8 mouse cellular contexts compared by ENCODE assay signal in genomic region chr13:36726551-36726950, GRCm38 (mm10). TPM values are rescaled to one million over a fixed set of nuclear protein-coding genes. Genes with fewer than 3 reads are reported as not detected.
A peak's percentile ranks its signal among the peaks of the same experiment; 100 is the strongest.
DNase-seq lines count a peak whose midpoint lies in the region; ATAC-seq lines count a peak whose summit lies in the region.

No protein-coding gene starts in this region.

- no peaks in the 10 kb centered on the region for H3K36me3 ChIP-seq in embryonic facial prominence, embryonic 15.5 days

- H3K9ac ChIP-seq in embryonic facial prominence, embryonic 15.5 days: no peak overlapping the region

- ATAC-seq in embryonic facial prominence, embryonic 15.5 days (ENCODE audit: insufficient number of reproducible peaks, low FRiP score, low TSS enrichment, low read depth): no peak

- peak; percentile 35 to 48 for DNase-seq in left cerebral cortex, postnatal 25 days (ENCODE audit: low spot score in 2 of 2)
- DNase-seq in left cerebral cortex, adult 8-10 months (ENCODE audit: low spot score in 2 of 2): no peak
- peak; percentile 57 to 73 for DNase-seq in cerebellum, adult 18-20 months
- peak; percentile 35 to 47 for DNase-seq in layer of hippocampus, postnatal 36 days
- peak; percentile 51 for DNase-seq in retina, embryonic 14.5 days (ENCODE audit: low spot score)
- DNase-seq in urinary bladder, adult 18-20 months (ENCODE audit: low spot score in 2 of 2): no peak
- DNase-seq in urinary bladder, postnatal 10 days (ENCODE audit: low spot score): no peak

- no peaks in the 10 kb centered on the region for H3K9me3 ChIP-seq in embryonic facial prominence, embryonic 15.5 days (replicated peaks)

- peaks cover 96% of the 10 kb centered on the region for H3K27me3 ChIP-seq in embryonic facial prominence, embryonic 15.5 days

- 5% methylated on average over 24 of the region's 24 CpGs for WGBS in embryonic facial prominence, embryonic 15.5 days

- H3K4me3 ChIP-seq in embryonic facial prominence, embryonic 15.5 days (replicated peaks): peak overlapping the region; percentile 32

- intact Hi-C loops in left cerebral cortex, postnatal 25 days (cut with DNase I): loop anchor here (2.0 to 5.0 kb wide), 2 partner anchors 194 to 359 kb away; no protein-coding TSS in a partner anchor

- peaks cover 34% of the 10 kb centered on the region for H3K4me1 ChIP-seq in embryonic facial prominence, embryonic 15.5 days

- peak overlapping the region; percentile 44 for H3K4me2 ChIP-seq in embryonic facial prominence, embryonic 15.5 days (replicated peaks)

- H3K27ac ChIP-seq in embryonic facial prominence, embryonic 15.5 days (replicated peaks): no peak overlapping the region

RNA-seq across cellular contexts. Expression of gene Nrn1, which starts 8.4 kb away (rescaled TPM):
- 100 to 1,000 TPM; 356 to 394 TPM for total RNA-seq in left cerebral cortex, postnatal 25 days (2021)
- 100 to 1,000 TPM; 198 to 210 (median 208) TPM for total RNA-seq in left cerebral cortex, adult 8-10 months (2022)
- 6.5 and 8.5 TPM in 2 replicates for polyA plus RNA-seq in embryonic facial prominence, embryonic 15.5 days (2015; fragmentation: Nextera tagmentation; extraction: Ambion mirVana)
- total RNA-seq in layer of hippocampus, postnatal 36 days (2021): 100 to 1,000 TPM; 285 to 286 TPM

Comparison
In these comparisons a context has a peak if more than half of its experiments do, and no peak if none do; other contexts are left out.
1. DNase-seq: peak in left cerebral cortex, postnatal 25 days (2 of 2), cerebellum, adult 18-20 months (2 of 2), layer of hippocampus, postnatal 36 days (2 of 2) and retina, embryonic 14.5 days (single experiment); none in left cerebral cortex, adult 8-10 months (0 of 2), urinary bladder, adult 18-20 months (0 of 2) and urinary bladder, postnatal 10 days (single experiment).